16 mouse cellular contexts compared by ENCODE assay signal in genomic region chr7:46133858-46134257, GRCm38 (mm10). TPM values are rescaled to one million over a fixed set of nuclear protein-coding genes. Genes with fewer than 3 reads are reported as not detected.
DNase-seq lines count a peak whose midpoint lies in the region; ATAC-seq lines count a peak whose summit lies in the region.
"Had no signal": no experiment of that assay in that cellular context is flagged by ENCODE, and none has a peak within 500 bp of the region (broad histone marks: within the 10 kb centered on the region; RNA-seq: fewer than 3 reads in every experiment).

No protein-coding gene starts in this region.

- 30% methylated on average over 7 of the region's 7 CpGs for WGBS in midbrain, embryonic 14.5 days
- WGBS in midbrain, embryonic 10.5 days, result 34% methylated on average over 7 of the region's 7 CpGs

- no peaks in the 10 kb centered on the region; the same call in 1 of the 2 replicates for H3K27me3 ChIP-seq in midbrain, embryonic 14.5 days (ENCODE audit: control insufficient read depth, insufficient read depth, low read length)
- H3K27me3 ChIP-seq in midbrain, embryonic 10.5 days (ENCODE audit: low read depth, poor library complexity, severe bottlenecking), result peaks cover 30% of the 10 kb centered on the region

- H3K4me3 ChIP-seq in midbrain, embryonic 14.5 days (replicated peaks; ENCODE audit: low read depth, low read length), result no peak overlapping the region
- H3K4me3 ChIP-seq in midbrain, embryonic 10.5 days, result no peak overlapping the region

- H3K9me3 ChIP-seq in midbrain, embryonic 14.5 days (ENCODE audit: control insufficient read depth, low read length), result no peaks in the 10 kb centered on the region
- H3K9me3 ChIP-seq in midbrain, embryonic 10.5 days (replicated peaks), result no peaks in the 10 kb centered on the region

- ATAC-seq in midbrain, embryonic 14.5 days (ENCODE audit: low FRiP score, low TSS enrichment), result no peak
- ATAC-seq: activated CD4-positive, CD25-positive, alpha-beta regulatory T cell, adult 4 months; CD4-positive, CD25-positive, alpha-beta regulatory T cell, adult 4 months had no signal

- H3K27ac ChIP-seq in midbrain, embryonic 14.5 days (replicated peaks; ENCODE audit: low read depth, low read length), result 0 out of 2 replicates have a peak overlapping the region, but pooled peaks have one; percentile 22
- no peak overlapping the region for H3K27ac ChIP-seq in midbrain, embryonic 10.5 days (replicated peaks)
- H3K27ac ChIP-seq: liver, embryonic 14.5 days; macrophage had no signal

- DNase-seq in heart, adult 18-20 months, result peak; percentile 40 to 41
- DNase-seq in heart, postnatal 25 days (ENCODE audit: low spot score), result no peak
- DNase-seq in midbrain, embryonic 14.5 days, result no peak
- DNase-seq in midbrain, embryonic 10.5 days (ENCODE audit: low spot score), result no peak
- peak; percentile 57 for DNase-seq in heart, postnatal 4 days
- no peak for DNase-seq in spleen, postnatal 36 days (ENCODE audit: low spot score in 2 of 2)
- DNase-seq in testis, postnatal 14 days (ENCODE audit: low spot score), result no peak
- DNase-seq: cerebellum, postnatal 36 days; kidney, postnatal 10 days; thymus, adult 2 months had no signal

- H3K4me1 ChIP-seq in midbrain, embryonic 14.5 days (ENCODE audit: control insufficient read depth, insufficient read depth, low read length), result peaks cover 6% of the 10 kb centered on the region
- H3K4me1 ChIP-seq in midbrain, embryonic 10.5 days, result peaks cover 38% of the 10 kb centered on the region

- H3K4me2 ChIP-seq in midbrain, embryonic 14.5 days (ENCODE audit: low read length), result no peak overlapping the region

- no peak overlapping the region for H3K9ac ChIP-seq in midbrain, embryonic 14.5 days (replicated peaks; ENCODE audit: low read length)
- H3K9ac ChIP-seq: liver, embryonic 14.5 days had no signal

- intact Hi-C loops in heart, postnatal 25 days (cut with DNase I), result no loop called here

- H3K36me3 ChIP-seq in midbrain, embryonic 14.5 days (ENCODE audit: control insufficient read depth, insufficient read depth, low read length), result no peaks in the 10 kb centered on the region
- no peaks in the 10 kb centered on the region for H3K36me3 ChIP-seq in midbrain, embryonic 10.5 days

RNA-seq across cellular contexts. Expression of gene Kcnj11, which starts 33.3 kb away (rescaled TPM):
- total RNA-seq in heart, adult 18-20 months (2021), result 100 to 1,000 TPM; 114 to 120 TPM
- total RNA-seq in heart, postnatal 25 days (2021), result 10 to 100 TPM; 84.5 to 97.5 TPM
- 1.6 and 2.0 TPM in 2 replicates for polyA plus RNA-seq in midbrain, embryonic 14.5 days (2014; fragmentation: Nextera tagmentation; extraction: Ambion mirVana)
- polyA plus RNA-seq in midbrain, embryonic 10.5 days (2016; fragmentation: Nextera tagmentation; extraction: Ambion mirVana), result 0.12 and 0.19 TPM in 2 replicates
- total RNA-seq in heart, postnatal 4 days (2021), result 10 to 100 TPM; 55.6 to 61.3 TPM
- total RNA-seq: neutrophil, adult 5-6 weeks had no signal
- polyA plus RNA-seq: activated CD4-positive, CD25-positive, alpha-beta regulatory T cell, adult 4 months; CD4-positive, CD25-positive, alpha-beta regulatory T cell, adult 4 months; macrophage; spleen, adult 2 months had no signal

RNA-seq across cellular contexts. Expression of gene Abcc8, which starts 46.0 kb away (rescaled TPM):
- total RNA-seq in heart, adult 18-20 months (2021), result 10 to 100 TPM; 40.7 to 52.5 TPM
- total RNA-seq in heart, postnatal 25 days (2021), result 10 to 100 TPM; 52.4 to 54.4 TPM
- 3.0 and 6.0 TPM in 2 replicates for polyA plus RNA-seq in midbrain, embryonic 14.5 days (2014; fragmentation: Nextera tagmentation; extraction: Ambion mirVana)
- 0.70 and 0.74 TPM in 2 replicates for polyA plus RNA-seq in midbrain, embryonic 10.5 days (2016; fragmentation: Nextera tagmentation; extraction: Ambion mirVana)
- total RNA-seq in heart, postnatal 4 days (2021), result 10 to 100 TPM; 72.8 to 79.6 TPM
- polyA plus RNA-seq: activated CD4-positive, CD25-positive, alpha-beta regulatory T cell, adult 4 months; CD4-positive, CD25-positive, alpha-beta regulatory T cell, adult 4 months; macrophage had no signal

Comparison
In these comparisons a context has a peak if more than half of its experiments do, and no peak if none do; other contexts are left out.
1. DNase-seq: peak in heart, adult 18-20 months (2 of 2) and heart, postnatal 4 days (single experiment); none in heart, postnatal 25 days (single experiment), midbrain, embryonic 14.5 days (single experiment), midbrain, embryonic 10.5 days (single experiment), spleen, postnatal 36 days (0 of 2) and testis, postnatal 14 days (single experiment).